Mouse (Mus musculus) erythroblast, embryonic 14.5 days (primary cell): ENCODE data around the gene Kifc5b. TPM values are rescaled to one million over a fixed set of nuclear protein-coding genes. Genes with fewer than 3 reads are reported as not detected.
A peak's percentile ranks its signal among the peaks of the same experiment; 100 is the strongest.

Experiments used
- H3K27me3 ChIP-seq: 2 replicates; pipeline ENCODE4 v1.6.1; 2012; ENCODE audit warnings: inconsistent platforms; ENCODE audit not compliant: control insufficient read depth
- H3K36me3 ChIP-seq: 2 replicates; pipeline ENCODE4 v1.6.1; 2012; ENCODE audit warnings: mild to moderate bottlenecking, inconsistent platforms; ENCODE audit not compliant: control insufficient read depth
- H3K4me1 ChIP-seq: 2 replicates; pipeline ENCODE4 v1.6.1; 2012; ENCODE audit warnings: inconsistent platforms; ENCODE audit not compliant: control insufficient read depth
- H3K4me3 ChIP-seq: replicated peaks from 2 replicates; pipeline ENCODE3; 2012; ENCODE audit warnings: moderate library complexity, mild to moderate bottlenecking, inconsistent platforms
- H3K9me3 ChIP-seq: 2 replicates; pipeline ENCODE4 v1.6.1; 2012; ENCODE audit warnings: low read length, inconsistent platforms, mixed read lengths; ENCODE audit not compliant: control insufficient read depth
- GATA1 ChIP-seq: IDR thresholded peaks from 2 replicates; pipeline ENCODE4 v1.6.1; 2012; ENCODE audit warnings: low read length, inconsistent platforms, mixed read lengths
- TAL1 ChIP-seq: IDR thresholded peaks from 3 replicates; pipeline ENCODE4 v1.6.1; 2012; ENCODE audit warnings: low read length, inconsistent platforms, mixed read lengths
- polyA plus RNA-seq: library from polyadenylated mRNA; stranded (reverse); fragments of >175 nt; gene quantifications from 2 replicates; pipeline ENCODE4 v1.2.3, GENCODE M21; 2012

Kifc5b gene
- polyA plus RNA-seq, 1 experiment = 8.1 TPM

DNA sequence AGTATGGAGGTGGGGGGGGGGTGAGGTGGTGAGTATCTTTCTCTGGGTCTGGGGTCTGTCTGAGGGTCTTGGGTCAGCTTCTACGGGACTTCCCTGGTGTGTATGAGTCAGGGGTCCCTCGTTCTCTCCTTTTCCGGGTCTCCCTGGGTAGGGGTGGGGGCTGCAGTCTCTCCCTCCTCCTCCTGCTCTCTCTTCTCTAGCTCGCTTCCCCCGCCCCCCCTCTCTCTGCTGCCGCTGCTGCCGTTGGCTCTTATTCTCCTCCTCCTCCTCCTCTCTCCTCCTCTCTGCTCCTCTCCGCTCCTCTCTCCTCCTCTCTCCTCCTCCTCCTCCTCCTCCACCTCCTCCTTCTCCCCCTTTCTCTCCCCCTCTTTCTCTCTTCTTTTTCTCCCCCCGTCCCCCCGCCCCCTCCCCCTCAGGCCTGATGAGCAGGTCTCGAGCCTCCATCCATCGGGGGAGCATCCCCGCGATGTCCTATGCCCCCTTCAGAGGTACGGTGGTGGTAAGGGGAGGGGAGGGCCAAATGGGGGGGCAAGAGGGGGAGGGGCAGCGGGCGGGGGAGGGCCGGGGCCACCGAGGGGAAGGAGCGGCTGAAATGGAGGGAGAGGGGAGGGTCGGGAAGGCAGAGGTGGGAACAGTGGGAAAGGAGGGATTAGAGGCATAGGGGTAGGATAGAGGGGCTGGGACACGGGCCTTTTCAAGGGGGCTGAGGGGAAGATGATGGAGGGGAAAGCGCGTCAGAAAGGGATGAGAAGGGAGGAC, 24.3 kb downstream of the Kifc5b start, which contains the start of gene Syngap1:
Gene Syngap1, plus strand, starts transcription at position 223 of the 759 bp plus-strand sequence.
- H3K27me3 ChIP-seq = peaks cover 6% of the 10 kb centered on the region; the same call in 1 of the 2 replicates
- TF ChIP-seq TAL1 (no peak), GATA1 (no peak)
- H3K4me3 ChIP-seq = peak within 1 kb of the TSS; percentile 86
- H3K4me1 ChIP-seq = peaks cover 58% of the 10 kb centered on the region
- peaks cover 17% of the 10 kb centered on the region for H3K36me3 ChIP-seq
- no peaks in the 10 kb centered on the region for H3K9me3 ChIP-seq

- no peak for TF ChIP-seq GATA1
- no peak for TF ChIP-seq TAL1
- Histone ChIP-seq H3K4me1 (peaks cover 64% of the 10 kb centered on the region), H3K36me3 (peaks cover 9% of the 10 kb centered on the region), H3K4me3 (peak overlapping the region; percentile 52), H3K27me3 (peaks cover 12% of the 10 kb centered on the region), H3K9me3 (no peaks in the 10 kb centered on the region)
Observed at GRCm38 (mm10) chr17:26941841-26942570, 25.1 kb downstream of the Kifc5b start.

DNA sequence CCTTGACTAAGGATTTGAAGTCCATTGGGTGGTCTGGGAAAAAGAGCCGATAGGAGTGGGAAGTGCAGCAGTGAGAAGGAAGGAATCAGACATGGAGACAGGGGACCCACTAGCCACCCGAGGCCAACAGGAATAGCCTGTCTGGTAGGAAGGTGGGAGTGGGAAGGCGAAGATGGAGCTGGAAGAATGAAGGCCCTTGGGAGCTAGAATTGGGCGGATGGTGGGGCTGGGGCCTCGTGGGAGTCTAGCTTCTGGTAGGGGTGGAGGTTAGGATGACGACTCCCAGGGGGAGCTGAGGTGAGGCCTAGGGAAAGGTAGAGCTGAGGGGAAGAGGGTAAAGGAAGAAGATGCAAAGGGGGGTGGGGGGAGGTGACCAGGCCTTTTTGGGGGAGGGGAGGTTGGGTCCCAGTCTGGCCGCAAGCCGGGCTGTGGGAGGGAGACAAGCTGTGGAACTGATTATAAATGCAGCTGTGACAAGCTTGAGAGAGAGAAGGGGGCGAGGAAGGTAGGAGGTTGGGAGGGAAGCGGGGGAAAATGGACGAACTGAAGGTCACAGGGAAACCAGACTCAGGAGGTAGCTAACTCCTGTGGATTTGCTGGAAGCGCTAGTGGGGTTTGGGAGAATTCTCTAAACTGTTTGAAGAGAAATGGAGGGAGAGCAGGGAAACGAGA, 29.1 kb downstream of the Kifc5b start:
- H3K9me3 ChIP-seq = no peaks in the 10 kb centered on the region
- peaks cover 65% of the 10 kb centered on the region for H3K4me1 ChIP-seq
- TF ChIP-seq TAL1 (no peak), GATA1 (no peak)
- peaks cover 33% of the 10 kb centered on the region for H3K27me3 ChIP-seq
- peak overlapping the region; percentile 61 for H3K4me3 ChIP-seq
- H3K36me3 ChIP-seq = no peaks in the 10 kb centered on the region

GRCm38 (mm10) chr17:26946567-26946966, 29.7 kb downstream of the Kifc5b start:
- TF ChIP-seq TAL1 = no peak
- no peak for TF ChIP-seq GATA1
- no peaks in the 10 kb centered on the region for H3K9me3 ChIP-seq
- no peaks in the 10 kb centered on the region for H3K36me3 ChIP-seq
- H3K4me3 ChIP-seq = peak overlapping the region; percentile 61
- peaks cover 65% of the 10 kb centered on the region for H3K4me1 ChIP-seq
- peaks cover 39% of the 10 kb centered on the region for H3K27me3 ChIP-seq

DNA sequence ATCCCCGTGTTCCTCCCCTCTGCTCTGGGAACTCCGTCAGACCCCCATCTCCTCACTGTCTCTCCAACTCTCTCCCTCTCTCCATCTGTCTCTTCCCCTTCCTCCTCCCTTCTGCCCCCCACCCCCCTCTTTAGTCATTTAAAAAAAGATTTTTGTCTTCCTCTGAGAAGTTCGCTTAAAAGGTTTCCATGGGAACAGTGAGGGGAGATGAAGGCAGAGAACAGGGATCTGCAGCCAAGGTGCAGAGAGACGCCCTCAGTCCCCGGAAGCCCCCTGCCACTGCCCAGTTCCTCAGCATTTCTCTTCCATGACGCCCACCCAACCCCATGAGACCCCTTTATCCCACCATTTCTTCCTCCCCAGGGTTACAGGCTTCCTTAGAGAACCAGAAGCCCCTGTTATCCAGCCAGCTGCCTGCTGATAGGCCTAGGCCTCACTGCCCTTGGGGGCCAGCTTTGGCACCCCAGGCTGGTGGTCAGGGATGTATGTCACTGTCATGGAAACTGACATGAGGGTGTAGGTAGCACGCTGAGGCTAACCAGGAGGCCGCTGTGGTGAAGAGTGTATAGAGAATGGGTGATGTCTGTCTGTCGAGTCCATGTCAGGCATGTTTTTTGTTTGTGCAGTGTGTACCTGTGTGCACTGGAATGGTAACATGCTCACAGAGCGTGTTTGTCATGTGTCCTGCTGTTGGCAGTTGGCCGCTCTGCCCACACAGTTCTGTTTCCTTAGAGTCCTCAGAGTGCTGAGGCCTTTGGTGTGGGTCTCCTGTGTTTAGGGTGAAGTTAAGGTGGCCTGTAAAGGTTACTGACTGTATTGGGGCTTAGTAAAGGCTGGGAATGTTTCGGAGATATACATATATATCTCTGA, 30.6 kb downstream of the Kifc5b start:
- TF ChIP-seq TAL1 (no peak), GATA1 (no peak)
- peaks cover 65% of the 10 kb centered on the region for H3K4me1 ChIP-seq
- H3K27me3 ChIP-seq = peaks cover 48% of the 10 kb centered on the region
- H3K9me3 ChIP-seq = no peaks in the 10 kb centered on the region
- H3K36me3 ChIP-seq = no peaks in the 10 kb centered on the region
- H3K4me3 ChIP-seq = no peak overlapping the region

DNA sequence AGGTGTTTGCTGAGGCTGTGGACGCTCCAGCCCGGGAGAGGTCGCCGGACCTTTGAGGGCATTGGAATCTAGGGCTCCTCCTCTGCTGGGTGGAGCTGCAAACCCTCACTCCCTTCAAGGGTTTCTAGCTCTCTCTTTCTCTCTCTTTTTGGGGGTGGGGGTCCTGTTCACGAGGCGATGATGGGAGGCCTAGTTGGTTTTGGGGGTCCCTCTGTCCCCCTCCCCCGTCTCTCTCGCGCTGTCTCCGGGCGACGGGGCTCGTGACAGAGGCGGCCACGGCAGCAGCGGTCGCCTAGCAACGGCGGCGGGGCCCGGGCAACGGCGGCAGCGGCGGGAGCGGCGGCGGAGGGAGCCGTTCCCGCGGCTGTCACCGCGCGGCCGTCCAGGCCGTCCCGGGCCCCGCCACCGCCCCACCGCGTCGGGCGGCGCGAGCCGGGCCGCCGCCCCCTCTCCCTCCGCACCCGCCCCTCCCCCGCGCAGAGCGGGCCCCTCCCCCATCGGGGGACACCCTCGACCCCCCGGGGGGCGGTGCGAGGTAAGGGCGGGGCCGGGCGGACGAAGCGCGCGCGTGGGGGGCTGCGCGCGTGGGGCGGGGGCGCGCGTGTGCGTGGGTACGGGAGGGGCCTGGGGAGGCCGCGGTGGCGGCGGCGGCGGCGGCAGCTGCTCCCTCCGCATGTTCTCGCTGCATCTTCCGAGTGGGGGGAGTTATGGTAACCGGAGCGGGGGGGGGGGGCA, 31.6 kb downstream of the Kifc5b start:
- Histone ChIP-seq H3K4me3 (peak overlapping the region; percentile 67), H3K27me3 (peaks cover 58% of the 10 kb centered on the region), H3K9me3 (no peaks in the 10 kb centered on the region), H3K4me1 (peaks cover 75% of the 10 kb centered on the region), H3K36me3 (no peaks in the 10 kb centered on the region; the same call in 1 of the 2 replicates)
- TF ChIP-seq TAL1 (no peak), GATA1 (no peak)

DNA sequence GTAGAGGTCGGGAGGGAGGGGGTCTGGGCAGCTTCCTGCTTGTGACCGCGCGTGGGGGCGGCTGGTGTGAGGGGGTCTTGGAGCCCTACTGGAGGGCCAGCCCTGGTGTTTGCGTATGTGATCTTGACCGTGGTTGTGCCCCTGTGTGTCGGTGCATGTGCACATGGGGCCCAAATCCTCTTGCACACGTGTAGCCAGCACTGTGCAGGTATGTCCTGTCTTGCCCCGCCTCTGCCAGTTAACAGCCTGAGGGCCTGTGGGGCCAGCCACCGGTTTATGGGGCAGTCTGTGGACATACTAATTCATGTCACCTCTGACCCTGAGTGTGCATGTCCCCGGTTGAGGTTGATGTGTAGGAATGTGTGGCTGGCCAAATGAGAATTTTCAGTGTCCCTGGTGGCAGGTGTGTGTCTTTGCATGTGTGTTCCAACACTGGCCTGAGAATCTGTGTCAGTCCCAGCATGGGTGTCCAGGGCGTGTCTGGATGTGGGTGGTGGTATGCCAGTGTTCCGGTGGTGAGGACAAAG, 32.2 kb downstream of the Kifc5b start:
- H3K4me3 ChIP-seq = peak overlapping the region; percentile 67
- H3K9me3 ChIP-seq = no peaks in the 10 kb centered on the region
- H3K36me3 ChIP-seq = no peaks in the 10 kb centered on the region; the same call in 1 of the 2 replicates
- H3K27me3 ChIP-seq = peaks cover 62% of the 10 kb centered on the region
- TF ChIP-seq GATA1 = no peak
- no peak for TF ChIP-seq TAL1
- H3K4me1 ChIP-seq = peaks cover 80% of the 10 kb centered on the region
